8 mouse cellular contexts compared by ENCODE assay signal in genomic region chr14:55635523-55636007, GRCm38 (mm10). TPM values are rescaled to one million over a fixed set of nuclear protein-coding genes. Genes with fewer than 3 reads are reported as not detected.
A peak's percentile ranks its signal among the peaks of the same experiment; 100 is the strongest.
DNase-seq lines count a peak whose midpoint lies in the region; ATAC-seq and TF ChIP-seq lines count a peak whose summit lies in the region.

Gene Ipo4, minus strand, starts transcription at chr14:55635957.

- peak within 1 kb of the TSS; percentile 88 for H3K27ac ChIP-seq in embryonic facial prominence, embryonic 14.5 days (replicated peaks; ENCODE audit: low read depth, low read length)
- H3K27ac ChIP-seq in limb, embryonic 14.5 days (replicated peaks; ENCODE audit: low read depth, low read length): peak within 1 kb of the TSS; percentile 67
- H3K27ac ChIP-seq in midbrain, postnatal 0 days (ENCODE audit: low read depth, low read length): peak within 1 kb of the TSS; percentile 63

- TF ChIP-seq CTCF in midbrain, postnatal 0 days (IDR thresholded peaks at IDR 0.05): no peak

- 2% methylated on average over 18 of the region's 33 CpGs for WGBS in embryonic facial prominence, embryonic 14.5 days
- WGBS in limb, embryonic 14.5 days: 2% methylated on average over 28 of the region's 33 CpGs
- WGBS in midbrain, postnatal 0 days: 2% methylated on average over 33 of the region's 33 CpGs

- peak within 1 kb of the TSS; percentile 81 for H3K9ac ChIP-seq in embryonic facial prominence, embryonic 14.5 days (ENCODE audit: low read depth, low read length)
- H3K9ac ChIP-seq in limb, embryonic 14.5 days (ENCODE audit: low read depth, low read length, severe bottlenecking): peak within 1 kb of the TSS; percentile 76
- peak within 1 kb of the TSS; percentile 80 for H3K9ac ChIP-seq in midbrain, postnatal 0 days (replicated peaks; ENCODE audit: low read length, poor library complexity, severe bottlenecking)

- no peak for TF ChIP-seq POLR2A in limb, embryonic 14.5 days (IDR thresholded peaks at IDR 0.05; ENCODE audit: borderline replicate concordance, extremely low read depth, insufficient read depth, insufficient read length)

- H3K4me2 ChIP-seq in embryonic facial prominence, embryonic 14.5 days (ENCODE audit: low read depth, low read length): peak within 1 kb of the TSS; percentile 70
- peak within 1 kb of the TSS; percentile 88 for H3K4me2 ChIP-seq in limb, embryonic 14.5 days (replicated peaks; ENCODE audit: low read depth, low read length, severe bottlenecking)
- H3K4me2 ChIP-seq in midbrain, postnatal 0 days (ENCODE audit: low read depth, low read length, poor library complexity, severe bottlenecking): peak within 1 kb of the TSS; percentile 91

- no peaks in the 10 kb centered on the region for H3K27me3 ChIP-seq in embryonic facial prominence, embryonic 14.5 days (replicated peaks; ENCODE audit: control insufficient read depth, insufficient read depth, low read length)
- no peaks in the 10 kb centered on the region for H3K27me3 ChIP-seq in limb, embryonic 14.5 days (ENCODE audit: control insufficient read depth, insufficient read depth, low read length)
- no peaks in the 10 kb centered on the region for H3K27me3 ChIP-seq in midbrain, postnatal 0 days (ENCODE audit: insufficient read depth, low read length)

- ATAC-seq in embryonic facial prominence, embryonic 14.5 days (ENCODE audit: low read depth): peak; percentile 93
- ATAC-seq in limb, embryonic 14.5 days (ENCODE audit: low FRiP score, low read depth): peak; percentile 87
- peak; percentile 88 for ATAC-seq in midbrain, postnatal 0 days (ENCODE audit: low FRiP score)

- peaks cover 78% of the 10 kb centered on the region for H3K36me3 ChIP-seq in embryonic facial prominence, embryonic 14.5 days (ENCODE audit: control insufficient read depth, insufficient read depth, low read length)
- peaks cover 75% of the 10 kb centered on the region for H3K36me3 ChIP-seq in limb, embryonic 14.5 days (ENCODE audit: control insufficient read depth, insufficient read depth, low read length)
- peaks cover 56% of the 10 kb centered on the region for H3K36me3 ChIP-seq in midbrain, postnatal 0 days (ENCODE audit: insufficient read depth, low read length)

- no peaks in the 10 kb centered on the region for H3K9me3 ChIP-seq in embryonic facial prominence, embryonic 14.5 days (ENCODE audit: control insufficient read depth, low read length)
- no peaks in the 10 kb centered on the region for H3K9me3 ChIP-seq in limb, embryonic 14.5 days (ENCODE audit: control insufficient read depth, low read length)
- H3K9me3 ChIP-seq in midbrain, postnatal 0 days (ENCODE audit: low read length): no peaks in the 10 kb centered on the region

- peaks cover 5% of the 10 kb centered on the region for H3K4me1 ChIP-seq in embryonic facial prominence, embryonic 14.5 days (ENCODE audit: control insufficient read depth, insufficient read depth, low read length)
- H3K4me1 ChIP-seq in limb, embryonic 14.5 days (ENCODE audit: control insufficient read depth, insufficient read depth, low read length): peaks cover 3% of the 10 kb centered on the region; the same call in 1 of the 2 replicates
- peaks cover 6% of the 10 kb centered on the region; the same call in 1 of the 2 replicates for H3K4me1 ChIP-seq in midbrain, postnatal 0 days (ENCODE audit: insufficient read depth, low read length)

- H3K4me3 ChIP-seq in embryonic facial prominence, embryonic 14.5 days (ENCODE audit: low read depth, low read length): peak within 1 kb of the TSS; percentile 78
- H3K4me3 ChIP-seq in limb, embryonic 14.5 days (replicated peaks; ENCODE audit: low read length): peak within 1 kb of the TSS; percentile 77
- H3K4me3 ChIP-seq in midbrain, postnatal 0 days (ENCODE audit: low read depth, low read length): peak within 1 kb of the TSS; percentile 71

- peak; percentile 93 for DNase-seq in 3T3-L1 (ENCODE audit: low read depth, low spot score)
- peak; percentile 62 to 80 for DNase-seq in adrenal gland, postnatal 4 days (ENCODE audit: low spot score in 2 of 2)
- peak; percentile 96 for DNase-seq in embryonic facial prominence, embryonic 14.5 days (ENCODE audit: low spot score)
- peak; percentile 93 for DNase-seq in heart, adult 8-10 months (ENCODE audit: low spot score)
- peak; percentile 88 for DNase-seq in kidney, adult 9 months
- peak; percentile 94 for DNase-seq in limb, embryonic 14.5 days (ENCODE audit: low spot score)
- peak; percentile 95 for DNase-seq in midbrain, postnatal 0 days (ENCODE audit: low spot score)
- peak; percentile 55 to 67 for DNase-seq in spleen, postnatal 14 days (ENCODE audit: low spot score in 2 of 2)

RNA-seq across cellular contexts. Expression of gene Ipo4, which starts in this region (rescaled TPM):
- total RNA-seq in adrenal gland, postnatal 4 days (2021): 100 to 1,000 TPM in 1 of 2 experiments, 10 to 100 TPM in 1; 96.8 to 108 TPM
- polyA plus RNA-seq in embryonic facial prominence, embryonic 14.5 days (2014; fragmentation: Nextera tagmentation; extraction: Ambion mirVana): 127 and 134 TPM in 2 replicates
- total RNA-seq in heart, adult 8-10 months (2022): 10 to 100 TPM; 58.2 to 75.2 (median 71.6) TPM
- 185 and 239 TPM in 2 replicates for polyA plus RNA-seq in limb, embryonic 14.5 days (2012; rRNA removed)
- polyA plus RNA-seq in limb, embryonic 14.5 days (2014; fragmentation: Nextera tagmentation; extraction: Ambion mirVana): 131 and 133 TPM in 2 replicates
- 109 and 122 TPM in 2 replicates for total RNA-seq in midbrain, postnatal 0 days (2014; rRNA removed)
- polyA plus RNA-seq in midbrain, postnatal 0 days (2015; fragmentation: Nextera tagmentation; extraction: Ambion mirVana): 104 and 112 TPM in 2 replicates

Comparison
In these comparisons a context has a peak if more than half of its experiments do, and no peak if none do; other contexts are left out.
1. Peak in every context shown above with its lines: DNase-seq, ATAC-seq, H3K4me3 ChIP-seq and H3K27ac ChIP-seq.